Mouse (Mus musculus) heart, embryonic 13.5 days (tissue): Measurements from ENCODE around the gene Bdnf. TPM values are rescaled to one million over a fixed set of nuclear protein-coding genes. Genes with fewer than 3 reads are reported as not detected.

ENCODE experiments used
- ATAC-seq: fragments of 200-750 bp; cut with Nextera tagmentation; 2 replicates; pipeline ENCODE4 v1.8.0; 2017; ENCODE audit warnings: moderate TSS enrichment; ENCODE audit not compliant: insufficient number of reproducible peaks, low FRiP score, low TSS enrichment; ENCODE audit errors: extremely low read depth
- H3K27ac ChIP-seq: fragments of 300-500 bp; sonication (generic); replicated peaks from 2 replicates; pipeline ENCODE4 v1.5.1; 2015; ENCODE audit warnings: moderate library complexity, mild to moderate bottlenecking, inconsistent platforms
- H3K27me3 ChIP-seq: fragments of 300-500 bp; sonication (generic); replicated peaks from 2 replicates; pipeline ENCODE4 v1.6.1; 2015; ENCODE audit warnings: mild to moderate bottlenecking, inconsistent platforms
- H3K36me3 ChIP-seq: fragments of 300-500 bp; sonication (generic); 2 replicates; pipeline ENCODE4 v1.6.1; 2015; ENCODE audit warnings: mild to moderate bottlenecking, inconsistent platforms
- H3K4me1 ChIP-seq: fragments of 300-500 bp; sonication (generic); 2 replicates; pipeline ENCODE4 v1.6.1; 2015; ENCODE audit warnings: inconsistent platforms
- H3K4me2 ChIP-seq: fragments of 300-500 bp; sonication (generic); 2 replicates; pipeline ENCODE4 v1.6.1; 2015; ENCODE audit warnings: inconsistent platforms, mild to moderate bottlenecking, moderate library complexity
- H3K4me3 ChIP-seq: fragments of 300-500 bp; sonication (generic); 2 replicates; pipeline ENCODE4 v1.5.1; 2015; ENCODE audit warnings: moderate library complexity, mild to moderate bottlenecking, inconsistent platforms
- H3K9ac ChIP-seq: fragments of 300-500 bp; sonication (generic); 2 replicates; pipeline ENCODE4 v1.6.1; 2015; ENCODE audit warnings: inconsistent platforms, mild to moderate bottlenecking, moderate library complexity
- H3K9me3 ChIP-seq: fragments of 300-500 bp; sonication (generic); 2 replicates; pipeline ENCODE4 v1.6.1; 2016; ENCODE audit warnings: inconsistent platforms
- WGBS: fragments of 180-500 bp; shearing (Covaris S2); methylation state at CpG from one replicate; pipeline ENCODE4 v1.1.7; 2015; ENCODE audit warnings: mixed read lengths; 5-methylcytosine and 5-hydroxymethylcytosine counted together
- polyA plus RNA-seq: library from polyadenylated mRNA; unstranded; fragments of >200 nt; fragmentation: Nextera tagmentation; extraction: Ambion mirVana; gene quantifications from 2 replicates; pipeline ENCODE4 v1.2.1, GENCODE M21; 2015

Bdnf gene
- polyA plus RNA-seq, 1 experiment from 2014 or later: 0.75 TPM

- Histone ChIP-seq H3K4me1 (no peaks in the 10 kb centered on the region), H3K9ac (no peak overlapping the region), H3K4me2 (no peak overlapping the region), H3K9me3 (no peaks in the 10 kb centered on the region), H3K4me3 (no peak overlapping the region), H3K36me3 (no peaks in the 10 kb centered on the region), H3K27ac (no peak overlapping the region), H3K27me3 (no peaks in the 10 kb centered on the region)
- ATAC-seq: no peak
- 82% methylated on average over 7 of the region's 7 CpGs for WGBS
These were observed 34.8 kb downstream of the Bdnf start for GRCm38 (mm10) chr2:109709346-109709745.

- 66% methylated on average over 1 of the region's 1 CpGs for WGBS
- no peaks in the 10 kb centered on the region for H3K9me3 ChIP-seq
- no peak for ATAC-seq
- H3K4me2 ChIP-seq: no peak overlapping the region
- H3K9ac ChIP-seq: no peak overlapping the region
- no peaks in the 10 kb centered on the region for H3K4me1 ChIP-seq
- no peak overlapping the region for H3K4me3 ChIP-seq
- H3K36me3 ChIP-seq: no peaks in the 10 kb centered on the region
- no peaks in the 10 kb centered on the region for H3K27me3 ChIP-seq
- H3K27ac ChIP-seq: no peak overlapping the region
These were observed 36.5 kb downstream of the Bdnf start for GRCm38 (mm10) chr2:109711049-109711448.

GRCm38 (mm10) chr2:109725261-109725660 is 50.8 kb downstream of the Bdnf start:
- H3K27me3 ChIP-seq: no peaks in the 10 kb centered on the region
- no peak overlapping the region for H3K9ac ChIP-seq
- no peaks in the 10 kb centered on the region for H3K36me3 ChIP-seq
- H3K4me3 ChIP-seq: no peak overlapping the region
- H3K4me1 ChIP-seq: no peaks in the 10 kb centered on the region
- ATAC-seq: no peak
- no peaks in the 10 kb centered on the region for H3K9me3 ChIP-seq
- WGBS: 63% methylated on average over 3 of the region's 3 CpGs
- H3K27ac ChIP-seq: no peak overlapping the region
- H3K4me2 ChIP-seq: no peak overlapping the region

DNA sequence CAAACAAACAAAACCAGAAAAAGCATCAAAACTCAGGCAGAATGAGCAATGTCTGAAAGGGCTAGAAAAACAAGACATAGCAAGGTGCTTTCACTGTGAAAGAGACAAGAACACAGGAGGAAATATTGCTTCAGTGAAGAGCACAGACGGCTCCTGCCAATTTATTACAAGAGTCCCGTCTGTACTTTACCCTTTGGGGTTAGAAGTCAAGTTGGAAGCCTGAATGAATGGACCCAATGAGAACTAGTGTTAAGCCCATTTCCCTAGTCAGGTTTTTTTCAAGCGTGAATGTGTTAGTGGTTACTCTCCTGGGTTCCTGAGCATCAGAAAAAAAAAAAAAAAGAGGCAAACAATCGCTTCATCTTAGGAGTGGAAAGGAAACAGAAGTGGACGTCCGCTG is 51.3 kb downstream of the Bdnf start:
- WGBS: 58% methylated on average over 6 of the region's 6 CpGs
- no peaks in the 10 kb centered on the region for H3K9me3 ChIP-seq
- H3K27me3 ChIP-seq: no peaks in the 10 kb centered on the region
- H3K4me1 ChIP-seq: no peaks in the 10 kb centered on the region
- no peaks in the 10 kb centered on the region for H3K36me3 ChIP-seq
- H3K4me3 ChIP-seq: no peak overlapping the region
- ATAC-seq: no peak
- H3K4me2 ChIP-seq: no peak overlapping the region
- no peak overlapping the region for H3K27ac ChIP-seq
- no peak overlapping the region for H3K9ac ChIP-seq

- 84% methylated on average over 1 of the region's 1 CpGs for WGBS
- H3K9me3 ChIP-seq: no peaks in the 10 kb centered on the region
- no peak for ATAC-seq
- H3K27ac ChIP-seq: no peak overlapping the region
- H3K36me3 ChIP-seq: no peaks in the 10 kb centered on the region
- no peaks in the 10 kb centered on the region for H3K27me3 ChIP-seq
- H3K9ac ChIP-seq: no peak overlapping the region
- H3K4me1 ChIP-seq: 0 out of 2 replicates have a peak, but pooled peaks cover 2% of the 10 kb centered on the region
- no peak overlapping the region for H3K4me2 ChIP-seq
- H3K4me3 ChIP-seq: no peak overlapping the region
These were observed 54.7 kb downstream of the Bdnf start for GRCm38 (mm10) chr2:109729221-109729620.

DNA sequence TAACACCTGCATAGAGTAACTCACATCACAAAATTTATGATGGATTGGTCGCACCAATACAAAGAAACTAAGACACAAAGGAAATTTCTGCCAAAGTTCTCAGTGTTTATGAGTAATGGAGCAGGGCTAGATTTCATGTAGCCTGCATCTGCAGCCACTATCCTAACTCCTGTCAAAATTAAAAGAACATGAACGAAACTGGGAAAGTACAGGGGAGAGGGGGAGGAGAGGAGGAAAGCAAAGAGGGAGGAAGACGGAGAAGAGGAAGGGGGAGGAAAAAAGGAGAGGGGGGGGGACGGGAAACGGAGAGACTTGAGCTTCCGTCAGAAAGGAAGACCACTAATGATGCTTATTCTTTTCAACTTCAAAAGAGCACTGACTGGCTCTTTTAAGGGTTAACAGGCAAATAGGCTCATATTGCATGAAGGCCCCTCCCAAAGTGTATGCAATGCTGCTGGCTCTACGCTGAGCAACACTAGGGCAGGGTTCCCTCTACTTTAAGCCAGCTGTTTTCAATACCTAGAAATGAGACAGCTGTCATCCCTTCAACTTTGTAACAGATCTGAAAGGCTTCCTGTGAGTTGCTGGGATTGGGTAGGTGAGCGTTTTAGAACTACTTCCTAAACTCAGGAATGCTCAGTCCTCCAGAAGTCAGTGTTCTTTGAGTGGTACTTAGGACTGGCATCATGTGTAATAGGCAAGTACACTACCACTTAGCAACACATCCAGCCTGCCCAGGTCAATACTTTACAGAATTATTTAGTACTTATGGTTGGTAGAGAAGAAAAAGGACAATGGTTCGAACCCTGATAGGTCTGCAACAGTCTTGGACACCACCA is 58.9 kb downstream of the Bdnf start:
- H3K27ac ChIP-seq: no peak overlapping the region
- no peak overlapping the region for H3K4me3 ChIP-seq
- ATAC-seq: no peak
- WGBS: 51% methylated on average over 9 of the region's 9 CpGs
- H3K9me3 ChIP-seq: no peaks in the 10 kb centered on the region
- 0 out of 2 replicates have a peak overlapping the region, but pooled peaks have one; percentile 4 for H3K4me2 ChIP-seq
- H3K4me1 ChIP-seq: 0 out of 2 replicates have a peak, but pooled peaks cover 2% of the 10 kb centered on the region
- no peak overlapping the region for H3K9ac ChIP-seq
- H3K36me3 ChIP-seq: no peaks in the 10 kb centered on the region
- H3K27me3 ChIP-seq: no peaks in the 10 kb centered on the region

DNA sequence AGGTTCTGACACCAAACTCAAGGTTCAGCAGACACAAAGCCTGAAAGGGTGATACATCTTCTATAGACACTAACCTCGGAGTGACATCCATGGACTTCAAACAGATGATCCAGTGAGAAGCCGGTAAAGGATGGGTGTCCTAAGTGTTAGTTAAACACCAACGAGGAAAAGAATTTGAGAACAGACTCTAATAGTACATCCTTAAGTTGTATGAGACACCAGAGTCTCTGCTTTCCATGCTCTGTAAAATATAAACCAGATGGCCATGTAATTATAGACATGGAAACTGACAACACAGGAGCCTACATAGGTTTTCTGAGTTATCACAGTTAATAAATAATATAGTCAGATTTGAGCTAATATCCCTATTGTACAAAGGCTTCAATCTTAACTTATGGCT is 59.7 kb downstream of the Bdnf start:
- Histone ChIP-seq H3K4me2 (no peak overlapping the region), H3K36me3 (no peaks in the 10 kb centered on the region), H3K27ac (no peak overlapping the region), H3K4me1 (0 out of 2 replicates have a peak, but pooled peaks cover 2% of the 10 kb centered on the region), H3K27me3 (no peaks in the 10 kb centered on the region), H3K9ac (no peak overlapping the region), H3K9me3 (no peaks in the 10 kb centered on the region), H3K4me3 (no peak overlapping the region)
- 74% methylated on average over 3 of the region's 3 CpGs for WGBS
- no peak for ATAC-seq

GRCm38 (mm10) chr2:109734666-109735065 is 60.2 kb downstream of the Bdnf start:
- no peak for ATAC-seq
- H3K27ac ChIP-seq: no peak overlapping the region
- H3K4me2 ChIP-seq: no peak overlapping the region
- H3K36me3 ChIP-seq: no peaks in the 10 kb centered on the region
- H3K4me3 ChIP-seq: no peak overlapping the region
- no peaks in the 10 kb centered on the region for H3K9me3 ChIP-seq
- H3K9ac ChIP-seq: no peak overlapping the region
- H3K27me3 ChIP-seq: no peaks in the 10 kb centered on the region
- 0 out of 2 replicates have a peak, but pooled peaks cover 2% of the 10 kb centered on the region for H3K4me1 ChIP-seq
- WGBS: 80% methylated on average over 6 of the region's 6 CpGs

DNA sequence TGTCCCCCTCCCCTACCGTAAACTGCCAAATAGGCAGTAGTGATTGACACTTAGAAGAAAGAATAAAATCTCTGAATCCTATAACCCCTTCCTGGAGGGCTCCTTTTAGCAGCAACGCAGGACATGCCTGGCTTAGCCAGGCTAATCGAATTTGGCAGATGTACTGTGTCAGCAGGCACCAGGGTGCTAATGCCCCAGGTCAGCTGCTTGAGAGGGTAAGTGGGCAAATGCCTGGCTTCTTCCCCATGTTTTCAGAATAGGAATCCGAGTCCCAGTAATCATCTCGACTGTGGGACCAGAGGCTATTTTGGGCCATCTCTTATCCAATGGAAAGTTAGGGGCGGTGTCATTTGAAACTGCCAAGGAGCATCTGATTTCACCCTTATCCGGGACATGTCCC is 60.8 kb downstream of the Bdnf start:
- 42% methylated on average over 7 of the region's 7 CpGs for WGBS
- H3K27ac ChIP-seq: no peak overlapping the region
- no peak for ATAC-seq
- H3K4me1 ChIP-seq: 0 out of 2 replicates have a peak, but pooled peaks cover 2% of the 10 kb centered on the region
- no peaks in the 10 kb centered on the region for H3K9me3 ChIP-seq
- no peak overlapping the region for H3K4me3 ChIP-seq
- no peaks in the 10 kb centered on the region for H3K36me3 ChIP-seq
- H3K4me2 ChIP-seq: no peak overlapping the region
- H3K27me3 ChIP-seq: no peaks in the 10 kb centered on the region
- no peak overlapping the region for H3K9ac ChIP-seq

GRCm38 (mm10) chr2:109736306-109736705 is 61.8 kb downstream of the Bdnf start:
- Histone ChIP-seq H3K27ac (no peak overlapping the region), H3K27me3 (no peaks in the 10 kb centered on the region), H3K4me1 (0 out of 2 replicates have a peak, but pooled peaks cover 2% of the 10 kb centered on the region), H3K9me3 (no peaks in the 10 kb centered on the region), H3K9ac (no peak overlapping the region), H3K4me3 (no peak overlapping the region), H3K36me3 (no peaks in the 10 kb centered on the region), H3K4me2 (no peak overlapping the region)
- 67% methylated on average over 2 of the region's 2 CpGs for WGBS
- ATAC-seq: no peak

- Histone ChIP-seq H3K9ac (no peak overlapping the region), H3K27me3 (no peaks in the 10 kb centered on the region), H3K27ac (no peak overlapping the region), H3K4me2 (no peak overlapping the region), H3K4me3 (no peak overlapping the region), H3K4me1 (0 out of 2 replicates have a peak, but pooled peaks cover 2% of the 10 kb centered on the region), H3K9me3 (no peaks in the 10 kb centered on the region), H3K36me3 (no peaks in the 10 kb centered on the region)
- 60% methylated on average over 2 of the region's 2 CpGs for WGBS
- no peak for ATAC-seq
These were observed 63.8 kb downstream of the Bdnf start for GRCm38 (mm10) chr2:109738331-109738730.
